Mouse (Mus musculus): ENCODE measurements around the gene Olfr1537. TPM values are rescaled to one million over a fixed set of nuclear protein-coding genes. Genes with fewer than 3 reads are reported as not detected.

Gene Olfr1537
- not detected for total RNA-seq (2021)

DNA sequence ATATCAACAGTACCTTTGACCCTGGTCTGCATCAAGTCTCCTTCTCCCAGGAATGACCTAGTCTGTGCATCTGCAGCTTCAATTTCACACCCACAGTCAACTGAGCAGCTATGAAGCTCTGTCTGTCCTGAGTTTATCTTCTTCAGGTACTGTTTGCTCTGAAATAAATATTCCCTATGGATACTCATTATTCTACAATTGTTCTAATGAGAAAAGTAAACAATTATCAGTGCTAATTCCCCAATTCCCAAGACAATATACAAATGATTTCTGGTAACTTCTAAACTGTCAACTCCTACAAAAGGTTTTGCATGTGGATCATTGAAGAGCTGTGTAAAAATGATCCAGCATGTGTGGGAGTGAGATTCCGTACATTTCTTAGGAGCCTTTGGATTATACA lies at the start of gene Olfr1537:
TSS of gene Olfr1537 (minus strand) at position 101 of the 400 bp plus-strand sequence.
- DNase-seq (ENCODE audit: extremely low spot score in 1 of 2, low spot score in 1 of 2): no peak

DNA sequence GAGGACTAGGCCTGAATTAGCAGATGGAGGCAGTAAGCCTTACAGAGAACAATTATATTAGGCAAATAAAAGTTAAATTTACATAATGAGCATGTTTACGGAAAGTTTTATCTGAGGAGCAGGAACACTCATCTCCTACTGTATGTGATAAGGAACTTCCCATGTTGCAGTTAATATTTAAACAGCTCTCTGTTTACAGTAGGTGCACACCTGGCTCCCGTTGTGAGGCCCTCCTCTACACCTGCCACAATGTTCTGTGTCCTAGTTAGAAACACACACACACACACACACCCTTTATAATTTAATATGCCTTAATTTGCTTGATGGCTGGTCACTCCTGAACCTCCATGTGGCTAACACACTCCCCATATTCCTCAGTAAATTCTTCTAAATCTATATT lies 37.3 kb upstream of the Olfr1537 start:
- no peak for DNase-seq (ENCODE audit: extremely low spot score in 1 of 2, low spot score in 1 of 2)

DNA sequence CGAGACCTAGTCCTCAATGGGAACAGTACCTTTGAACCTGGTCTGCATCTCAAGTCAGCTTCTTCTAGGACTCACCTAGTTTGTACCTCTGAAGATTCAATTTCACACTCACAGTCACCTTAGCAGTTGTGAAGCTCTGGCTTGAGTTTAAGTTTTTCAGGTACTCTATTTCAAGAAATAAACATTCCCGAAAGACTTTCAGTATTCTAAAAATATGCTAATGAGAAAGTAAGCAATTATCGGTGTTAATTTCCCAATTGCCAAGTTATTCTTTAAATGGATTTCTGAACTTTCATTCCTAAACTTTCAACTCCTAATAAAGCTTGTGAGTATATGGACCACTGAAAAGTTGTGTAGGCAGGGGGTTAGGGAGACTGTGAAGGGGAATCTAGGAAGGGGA lies 26.9 kb upstream of the Olfr1537 start, which contains the start of gene Olfr945:
TSS of gene Olfr945 (minus strand) at position 101 of the 400 bp plus-strand sequence.
- DNase-seq (ENCODE audit: extremely low spot score in 1 of 2, low spot score in 1 of 2): no peak

DNA sequence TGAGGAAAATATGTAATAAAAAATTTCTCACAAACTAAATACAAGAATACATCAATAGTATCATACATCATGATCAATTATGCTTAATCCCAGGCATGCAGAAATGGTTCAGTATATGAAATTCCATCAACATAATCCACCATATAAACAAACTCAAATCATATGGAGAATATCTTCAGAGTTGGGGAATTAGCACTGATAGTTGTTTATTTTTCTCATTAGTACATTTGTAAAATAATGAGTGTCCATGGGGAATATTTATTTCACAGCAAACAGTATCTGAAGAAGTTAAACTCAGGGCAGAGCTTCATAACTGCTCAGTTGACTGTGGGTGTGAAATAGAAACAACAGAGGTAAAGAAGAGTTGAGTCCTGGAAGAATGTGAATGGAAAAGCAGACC lies 48.2 kb downstream of the Olfr1537 start, which contains the start of gene Olfr944:
TSS of gene Olfr944 (plus strand) at position 301 of the 400 bp plus-strand sequence.
- no peak for DNase-seq (ENCODE audit: extremely low spot score in 1 of 2, low spot score in 1 of 2)

Other genes with a start within 250 kb of the Olfr1537 start
- not detected for gene Olfr146, start 226.6 kb downstream of the Olfr1537 start, total RNA-seq (2021)
- not detected for gene Olfr937, start 185.0 kb downstream of the Olfr1537 start, total RNA-seq (2021)
- gene Olfr938, start 171.1 kb downstream of the Olfr1537 start, total RNA-seq (2021): not detected
- gene Olfr27, start 121.9 kb downstream of the Olfr1537 start, total RNA-seq (2021): not detected
- gene Olfr943, start 83.7 kb downstream of the Olfr1537 start, total RNA-seq (2021): not detected
- gene Olfr944, start 48.1 kb downstream of the Olfr1537 start, total RNA-seq (2021): not detected
- not detected for gene Olfr945, start 26.8 kb upstream of the Olfr1537 start, total RNA-seq (2021)
- gene Olfr948, start 76.1 kb upstream of the Olfr1537 start, total RNA-seq (2021): not detected
- not detected for gene Olfr951, start 137.4 kb upstream of the Olfr1537 start, total RNA-seq (2021)
- gene Olfr952, start 177.2 kb upstream of the Olfr1537 start, total RNA-seq (2021): not detected
- not detected for gene Olfr954, start 206.7 kb upstream of the Olfr1537 start, total RNA-seq (2021)
- gene Olfr955, start 221.9 kb upstream of the Olfr1537 start, total RNA-seq (2021): not detected
- not detected for gene Olfr44, start 244.0 kb upstream of the Olfr1537 start, total RNA-seq (2021)